Mouse (Mus musculus) MEL (cell line): Measurements from ENCODE around the gene Lcn2. TPM values are rescaled to one million over a fixed set of nuclear protein-coding genes. Genes with fewer than 3 reads are reported as not detected.

Source experiments
- DNase-seq: peaks from one replicate; pipeline ENCODE4 v3.0.0; 2011; ENCODE audit warnings: low read depth, low spot score
- H3K27ac ChIP-seq: 2 replicates; pipeline ENCODE4 v1.5.1; 2012; ENCODE audit warnings: low read depth, mild to moderate bottlenecking, control low read depth, low read length, moderate library complexity; ENCODE audit not compliant: control insufficient read depth
- H3K27me3 ChIP-seq, 2 experiments: fragments of 150-350 bp in 1 of 2; sonication (generic) in 1 of 2; 2 replicates each; pipeline ENCODE4 v1.6.1; 2012; ENCODE audit warnings: low read length in 2 of 2, mild to moderate bottlenecking in 2 of 2, improper control_type of control experiment in 1 of 2, moderate library complexity in 1 of 2; ENCODE audit not compliant: insufficient read depth in 2 of 2, control insufficient read depth in 1 of 2
- H3K36me3 ChIP-seq, 2 experiments: 2 replicates each; pipeline ENCODE4 v1.6.1; 2012 to 2014; ENCODE audit warnings: low read length in 2 of 2, improper control_type of control experiment in 1 of 2, inconsistent platforms in 1 of 2, mild to moderate bottlenecking in 1 of 2; ENCODE audit not compliant: insufficient read depth in 2 of 2, control insufficient read depth in 1 of 2
- H3K4me1 ChIP-seq, 2 experiments: fragments of 150-350 bp in 1 of 2; sonication (generic) in 1 of 2; 2 replicates each; pipeline ENCODE4 v1.6.1; 2012; ENCODE audit warnings: low read length in 2 of 2, improper control_type of control experiment in 1 of 2, mild to moderate bottlenecking in 1 of 2; ENCODE audit not compliant: insufficient read depth in 2 of 2, control insufficient read depth in 1 of 2
- H3K4me3 ChIP-seq, 2 experiments: fragments of 150-350 bp in 1 of 2; sonication (generic) in 1 of 2; 2 replicates each; pipeline ENCODE4 v1.5.1; 2012; ENCODE audit warnings: low read depth in 2 of 2, low read length in 2 of 2, mild to moderate bottlenecking in 2 of 2, moderate library complexity in 2 of 2, control low read depth in 1 of 2, improper control_type of control experiment in 1 of 2; ENCODE audit not compliant: control insufficient read depth in 1 of 2, insufficient read depth in 1 of 2
- H3K79me2 ChIP-seq: 2 replicates; pipeline ENCODE4 v1.6.1; 2012; ENCODE audit warnings: mild to moderate bottlenecking, low read length, moderate library complexity; ENCODE audit not compliant: control insufficient read depth, poor library complexity, insufficient read depth
- H3K9ac ChIP-seq: 2 replicates; pipeline ENCODE4 v1.6.1; 2012; ENCODE audit warnings: low read depth, mild to moderate bottlenecking, control low read depth, low read length, moderate library complexity; ENCODE audit not compliant: control insufficient read depth, poor library complexity, severe bottlenecking
- H3K9me3 ChIP-seq: fragments of 150-350 bp; sonication (generic); replicated peaks from 2 replicates; pipeline ENCODE4 v1.6.1; 2012; ENCODE audit warnings: mild to moderate bottlenecking, low read length, improper control_type of control experiment, moderate library complexity; ENCODE audit not compliant: insufficient read depth
- BHLHE40 ChIP-seq: IDR thresholded peaks from 2 replicates; pipeline ENCODE4 v1.6.1; 2012; ENCODE audit warnings: low read depth, mild to moderate bottlenecking, inconsistent platforms, low read length, improper control_type of control experiment, borderline replicate concordance
- CHD1 ChIP-seq: IDR thresholded peaks from 2 replicates; pipeline ENCODE4 v1.6.1; 2012; ENCODE audit warnings: low read depth, mild to moderate bottlenecking, inconsistent platforms, low read length, improper control_type of control experiment
- CHD2 ChIP-seq: IDR thresholded peaks from 2 replicates; pipeline ENCODE4 v1.6.1; 2011; ENCODE audit warnings: low read length, improper control_type of control experiment
- E2F4 ChIP-seq: IDR thresholded peaks from 2 replicates; pipeline ENCODE4 v1.6.1; 2011; ENCODE audit warnings: low read depth, low read length, improper control_type of control experiment, borderline replicate concordance
- ELF1 ChIP-seq: IDR thresholded peaks from 2 replicates; pipeline ENCODE4 v1.6.1; 2014; ENCODE audit warnings: low read depth, mild to moderate bottlenecking, inconsistent platforms, low read length, improper control_type of control experiment, moderate library complexity
- EP300 ChIP-seq, 2 experiments: IDR thresholded peaks; 2 replicates each; pipeline ENCODE4 v1.6.1; 2011; ENCODE audit warnings: improper control_type of control experiment in 2 of 2, low read length in 2 of 2, low read depth in 1 of 2, mild to moderate bottlenecking in 1 of 2
- ETS1 ChIP-seq: IDR thresholded peaks from 2 replicates; pipeline ENCODE4 v1.6.1; 2012; ENCODE audit warnings: low read depth, mild to moderate bottlenecking, inconsistent platforms, low read length, improper control_type of control experiment, moderate library complexity
- GABPA ChIP-seq: IDR thresholded peaks from 2 replicates; pipeline ENCODE4 v1.6.1; 2012; ENCODE audit warnings: low read depth, mild to moderate bottlenecking, inconsistent platforms, low read length, improper control_type of control experiment, moderate library complexity
- MAZ ChIP-seq: IDR thresholded peaks from 2 replicates; pipeline ENCODE4 v1.6.1; 2012; ENCODE audit warnings: low read depth, mild to moderate bottlenecking, inconsistent platforms, low read length, improper control_type of control experiment
- NRF1 ChIP-seq: IDR thresholded peaks from 2 replicates; pipeline ENCODE4 v1.6.1; 2014; ENCODE audit warnings: low read depth, mild to moderate bottlenecking, inconsistent platforms, low read length, improper control_type of control experiment, moderate library complexity; ENCODE audit not compliant: poor library complexity, insufficient read depth, severe bottlenecking
- POLR2A ChIP-seq, 2 experiments: IDR thresholded peaks; 2 replicates each; pipeline ENCODE4 v1.6.1; 2011 to 2012; ENCODE audit warnings: low read length in 2 of 2, mild to moderate bottlenecking in 2 of 2, control low read depth in 1 of 2, improper control_type of control experiment in 1 of 2, low read depth in 1 of 2, moderate library complexity in 1 of 2; ENCODE audit not compliant: control insufficient read depth in 1 of 2, insufficient read depth in 1 of 2, poor library complexity in 1 of 2
- SIN3A ChIP-seq: IDR thresholded peaks from 2 replicates; pipeline ENCODE4 v1.6.1; 2012; ENCODE audit warnings: low read length, improper control_type of control experiment, inconsistent platforms
- TBP ChIP-seq: IDR thresholded peaks from 2 replicates; pipeline ENCODE4 v1.8.0; 2011; ENCODE audit warnings: low read depth, low read length, improper control_type of control experiment
- TCF12 ChIP-seq: IDR thresholded peaks from 2 replicates; pipeline ENCODE4 v1.6.1; 2014; ENCODE audit warnings: low read depth, mild to moderate bottlenecking, inconsistent platforms, low read length, improper control_type of control experiment, moderate library complexity
- UBTF ChIP-seq: IDR thresholded peaks from 2 replicates; pipeline ENCODE4 v1.6.1; 2012; ENCODE audit warnings: low read depth, mild to moderate bottlenecking, inconsistent platforms, low read length, improper control_type of control experiment, moderate library complexity, borderline replicate concordance; ENCODE audit not compliant: insufficient read depth
- ZC3H11A ChIP-seq: IDR thresholded peaks from 2 replicates; pipeline ENCODE4 v1.6.1; 2012; ENCODE audit warnings: low read depth, mild to moderate bottlenecking, inconsistent platforms, low read length, improper control_type of control experiment
- ZKSCAN1 ChIP-seq: IDR thresholded peaks from 2 replicates; pipeline ENCODE4 v1.6.1; 2012; ENCODE audit warnings: low read depth, mild to moderate bottlenecking, inconsistent platforms, low read length, improper control_type of control experiment, moderate library complexity
- polyA plus RNA-seq, 2 experiments: library from polyadenylated mRNA; stranded (reverse) in 1 of 2; unstranded in 1 of 2; fragments of >175 nt in 1 of 2; fragments of >200 nt in 1 of 2; gene quantifications; 2 replicates each; pipeline versions ENCODE4 v1.2.1 to v1.2.4; 2012; ENCODE audit warnings: low replicate concordance in 2 of 2, low read depth in 1 of 2; ENCODE audit not compliant: insufficient read length in 2 of 2, insufficient read depth in 1 of 2, missing spikeins in 1 of 2
- total RNA-seq: library from RNA; depleted of rRNA; stranded (reverse); fragments of 300-350 nt; gene quantifications from 2 replicates; pipeline ENCODE4 v1.2.3, GENCODE M21; 2012

The Lcn2 gene
- total and polyA plus RNA-seq, 3 experiments: not detected

DNA sequence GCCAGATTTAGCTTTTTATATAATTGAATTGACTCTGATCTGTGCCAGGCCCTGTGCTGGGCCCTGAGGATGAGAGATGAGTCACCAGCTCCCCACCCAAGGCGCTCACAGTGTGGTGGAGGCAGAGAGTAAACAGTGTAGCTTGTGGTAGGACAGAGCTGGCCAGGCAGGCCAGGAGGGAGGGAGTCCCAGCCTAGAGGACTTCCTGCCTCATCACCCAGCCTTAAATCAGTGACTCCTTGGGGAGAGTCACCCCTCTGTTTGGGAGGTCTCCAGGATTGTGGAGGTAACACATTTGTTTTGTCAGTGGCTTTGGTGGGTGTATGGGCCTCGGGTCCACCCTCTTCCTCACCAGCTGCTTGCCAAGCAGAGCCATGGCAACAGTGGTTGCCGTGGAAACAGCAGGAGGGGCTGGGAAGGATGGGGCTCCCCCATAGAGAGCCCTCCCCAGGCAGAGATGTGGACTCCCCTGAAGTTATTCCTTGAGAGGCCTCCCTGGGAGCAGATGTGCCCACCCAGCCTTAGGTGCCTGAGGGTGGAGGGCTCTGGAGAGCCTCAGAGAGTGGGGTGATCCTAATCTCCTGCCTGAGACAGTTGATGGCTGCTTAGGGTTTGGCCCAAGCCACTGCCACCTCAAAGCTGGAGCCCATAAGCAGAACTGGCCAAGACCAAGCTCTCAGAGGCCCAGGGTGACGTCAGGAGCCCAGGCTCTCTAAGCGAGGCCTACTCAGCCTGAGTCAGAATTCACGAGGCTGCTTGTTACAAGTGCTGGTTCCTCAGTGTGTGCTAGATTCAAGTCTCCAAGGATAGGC, 45.3 kb downstream of the Lcn2 start:
- no peaks in the 10 kb centered on the region for H3K36me3 ChIP-seq
- H3K4me3 ChIP-seq: no peak overlapping the region
- no peak overlapping the region for H3K27ac ChIP-seq
- H3K79me2 ChIP-seq: no peaks in the 10 kb centered on the region
- H3K27me3 ChIP-seq: no peaks in the 10 kb centered on the region
- H3K4me1 ChIP-seq: no peaks in the 10 kb centered on the region
- H3K9ac ChIP-seq: no peak overlapping the region
- TF ChIP-seq CHD1: no peak
- TF ChIP-seq ETS1: no peak
- TF ChIP-seq GABPA: no peak
- TF ChIP-seq SIN3A: no peak
- TF ChIP-seq BHLHE40: no peak
- TF ChIP-seq ZKSCAN1: no peak
- no peak for TF ChIP-seq TCF12
- TF ChIP-seq TBP: no peak
- TF ChIP-seq E2F4: no peak
- no peak for TF ChIP-seq CHD2
- no peak for TF ChIP-seq MAZ
- TF ChIP-seq EP300 (IDR thresholded peaks at IDR 0.05; ENCODE audit: low read depth in 1 of 2, low read length in 2 of 2): no peak
- TF ChIP-seq ZC3H11A: no peak
- TF ChIP-seq, all 39 proteins: peak for 0
- no peaks in the 10 kb centered on the region for H3K9me3 ChIP-seq
- DNase-seq: no peak

DNA sequence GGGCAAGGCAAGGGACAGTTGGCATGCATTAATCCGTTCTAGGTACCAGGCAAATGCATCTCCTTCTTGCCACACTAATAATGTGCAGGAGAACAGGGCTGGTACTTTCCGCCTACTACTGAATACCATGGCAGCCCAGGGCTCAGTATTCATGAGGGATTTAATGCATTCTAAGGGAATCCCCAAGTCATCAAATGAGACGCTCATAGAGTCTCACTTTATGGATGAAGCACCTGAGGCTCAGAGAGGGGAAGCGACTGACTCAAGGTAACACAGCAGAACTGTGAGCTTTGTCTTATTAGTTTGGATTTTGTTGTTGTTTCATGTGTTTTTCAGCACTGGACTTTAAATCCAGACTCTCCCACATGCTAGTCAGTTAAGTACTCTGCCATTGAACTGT, 46.0 kb downstream of the Lcn2 start:
- Histone ChIP-seq H3K36me3 (no peaks in the 10 kb centered on the region), H3K4me3 (no peak overlapping the region), H3K9ac (no peak overlapping the region), H3K79me2 (no peaks in the 10 kb centered on the region), H3K4me1 (no peaks in the 10 kb centered on the region), H3K27me3 (no peaks in the 10 kb centered on the region)
- no peak for DNase-seq
- TF ChIP-seq POLR2A (IDR thresholded peaks at IDR 0.05; ENCODE audit: control insufficient read depth in 1 of 2, insufficient read depth in 1 of 2, low read depth in 1 of 2, low read length in 2 of 2, poor library complexity in 1 of 2): no peak
- no peak for TF ChIP-seq ELF1
- TF ChIP-seq NRF1: no peak
- TF ChIP-seq UBTF: no peak
- TF ChIP-seq, all 39 proteins: peak for 0
- H3K9me3 ChIP-seq: no peaks in the 10 kb centered on the region
- H3K27ac ChIP-seq: no peak overlapping the region
